Mouse (Mus musculus): ENCODE results near the gene Mrpl23.

The Mrpl23 gene

GRCm38 (mm10) chr7:142522352-142522751 lies 10.1 kb upstream of the Mrpl23 start:
- peak; percentile 47 for DNase-seq

- DNase-seq = peak; percentile 28
Observed at GRCm38 (mm10) chr7:142523200-142523990, 9.1 kb upstream of the Mrpl23 start.

- peak; percentile 36 for DNase-seq
Observed at GRCm38 (mm10) chr7:142525342-142526178, 6.9 kb upstream of the Mrpl23 start.

GRCm38 (mm10) chr7:142529350-142529749 lies 3.1 kb upstream of the Mrpl23 start:
- DNase-seq = peak; percentile 40

- no peak for DNase-seq
Observed at GRCm38 (mm10) chr7:142531973-142532521, 439 bp upstream of the Mrpl23 start.

- DNase-seq = peak; percentile 91
Observed at GRCm38 (mm10) chr7:142533059-142533855, 771 bp downstream of the Mrpl23 start.

- DNase-seq = no peak
Observed at GRCm38 (mm10) chr7:142535116-142535515, 2.6 kb downstream of the Mrpl23 start.

- DNase-seq = no peak
Observed at GRCm38 (mm10) chr7:142535832-142536231, 3.3 kb downstream of the Mrpl23 start.

GRCm38 (mm10) chr7:142537181-142537580 lies 4.7 kb downstream of the Mrpl23 start:
- DNase-seq = no peak

GRCm38 (mm10) chr7:142537879-142538278 lies 5.4 kb downstream of the Mrpl23 start:
- peak; percentile 66 for DNase-seq

- no peak for DNase-seq
Observed at GRCm38 (mm10) chr7:142538291-142538690, 5.8 kb downstream of the Mrpl23 start.

- DNase-seq = no peak
Observed at GRCm38 (mm10) chr7:142538766-142539165, 6.3 kb downstream of the Mrpl23 start.

- no peak for DNase-seq
Observed at GRCm38 (mm10) chr7:142539828-142540227, 7.3 kb downstream of the Mrpl23 start.

- DNase-seq = no peak
Observed at GRCm38 (mm10) chr7:142542771-142543303, 10.4 kb downstream of the Mrpl23 start.

- no peak for DNase-seq
Observed at GRCm38 (mm10) chr7:142545967-142546366, 13.5 kb downstream of the Mrpl23 start.

- DNase-seq = no peak
Observed at GRCm38 (mm10) chr7:142547874-142548273, 15.4 kb downstream of the Mrpl23 start.

- no peak for DNase-seq
Observed at GRCm38 (mm10) chr7:142548706-142549105, 16.2 kb downstream of the Mrpl23 start.

GRCm38 (mm10) chr7:142549941-142550763 lies 17.7 kb downstream of the Mrpl23 start:
- DNase-seq = peak; percentile 19

GRCm38 (mm10) chr7:142550935-142551373 lies 18.5 kb downstream of the Mrpl23 start:
- DNase-seq = no peak

GRCm38 (mm10) chr7:142551691-142552090 lies 19.2 kb downstream of the Mrpl23 start:
- no peak for DNase-seq
